Mouse (Mus musculus) right cerebral cortex, adult 2 months (tissue): ENCODE data around the gene Pip5k1b.
A peak's percentile ranks its signal among the peaks of the same experiment; 100 is the strongest.

ENCODE experiments used
- DNase-seq, 2 experiments: peaks; one replicate each; pipeline ENCODE4 v3.0.0; 2021 to 2022; ENCODE audit warnings: low spot score in 2 of 2

The Pip5k1b gene

DNA sequence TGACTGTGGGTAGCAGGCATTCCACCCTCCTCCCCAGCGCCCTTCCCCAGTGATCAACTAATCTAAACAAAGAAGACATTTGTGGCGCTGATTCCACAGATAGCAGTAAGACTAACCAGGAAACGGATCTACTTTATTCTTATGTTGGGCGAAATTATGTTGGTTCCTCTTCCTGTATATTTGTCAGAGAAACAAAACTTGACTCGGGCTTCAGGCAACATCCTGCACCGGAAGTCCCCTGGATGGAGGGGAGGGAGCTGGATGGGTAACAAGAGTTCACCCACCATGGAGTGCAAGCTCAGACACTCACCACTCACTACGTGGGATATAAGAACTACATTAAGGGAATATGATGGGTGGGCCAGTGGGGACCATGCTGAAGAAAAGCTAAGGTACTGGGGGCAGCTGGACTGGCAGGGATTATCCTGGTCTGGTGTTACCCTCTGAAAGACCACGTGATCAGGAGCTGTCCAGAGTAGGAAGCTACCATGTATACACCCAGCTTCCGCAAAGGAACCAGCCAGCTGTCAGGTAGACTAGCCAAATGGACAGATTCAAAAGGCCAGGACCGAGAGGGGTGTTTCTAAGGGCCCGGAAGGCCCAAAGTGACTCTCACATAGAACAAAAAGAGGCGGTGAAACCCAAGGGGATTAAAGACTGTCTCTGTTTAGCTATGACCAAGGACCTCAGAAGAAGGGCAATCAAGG lies 219.1 kb downstream of the Pip5k1b start:
- DNase-seq, result no peak

GRCm38 (mm10) chr19:24335611-24336343 lies 219.9 kb downstream of the Pip5k1b start:
- DNase-seq, result no peak

- DNase-seq, result no peak
Observed at GRCm38 (mm10) chr19:24332956-24333355, 222.7 kb downstream of the Pip5k1b start.

DNA sequence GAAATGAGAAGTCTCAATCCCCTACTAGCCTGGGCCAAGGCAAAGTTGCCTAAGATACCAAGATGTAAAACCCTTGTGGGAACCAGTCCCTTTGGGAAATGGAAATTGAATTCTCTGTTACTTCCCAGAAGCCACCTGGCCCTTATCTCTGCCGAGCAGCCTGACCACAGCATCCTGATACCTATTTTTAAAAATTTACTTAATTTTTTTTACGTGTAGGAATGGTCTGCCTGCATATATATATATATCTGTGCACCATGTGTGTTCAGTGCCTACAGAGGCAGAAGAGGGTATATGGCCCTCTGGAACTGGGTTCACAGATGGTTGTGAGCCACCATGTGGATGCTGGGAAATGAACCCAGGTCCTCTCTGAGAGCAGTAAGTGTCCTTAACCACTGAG lies 224.4 kb downstream of the Pip5k1b start:
- no peak for DNase-seq

GRCm38 (mm10) chr19:24330366-24330765 lies 225.3 kb downstream of the Pip5k1b start:
- DNase-seq, result no peak

DNA sequence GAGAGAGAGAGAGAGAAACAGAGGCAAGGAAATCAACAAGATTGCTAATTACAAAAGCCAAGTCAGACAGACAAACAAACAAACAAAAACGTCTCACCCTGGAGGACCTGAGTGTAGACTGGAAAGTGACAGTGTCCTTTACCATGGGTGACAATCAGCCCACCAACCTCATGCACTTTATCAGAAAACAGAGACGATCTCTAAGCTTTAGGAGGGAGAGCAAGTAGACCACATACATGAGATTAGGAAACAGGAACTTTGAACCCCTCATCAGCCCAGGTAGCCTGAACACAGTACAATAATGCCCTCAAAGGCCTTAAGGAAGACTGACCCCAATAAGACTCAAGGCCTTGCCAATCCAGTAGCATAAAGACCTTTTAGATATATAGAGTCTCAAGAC lies 227.8 kb downstream of the Pip5k1b start:
- DNase-seq, result no peak

GRCm38 (mm10) chr19:24326969-24327368 lies 228.7 kb downstream of the Pip5k1b start:
- no peak for DNase-seq

GRCm38 (mm10) chr19:24325692-24326091 lies 230.0 kb downstream of the Pip5k1b start:
- peak; percentile 24 to 35 for DNase-seq

GRCm38 (mm10) chr19:24323841-24324613 lies 231.6 kb downstream of the Pip5k1b start:
- DNase-seq, result no peak

- DNase-seq, result no peak
Observed at GRCm38 (mm10) chr19:24321900-24322311, 233.8 kb downstream of the Pip5k1b start.

DNA sequence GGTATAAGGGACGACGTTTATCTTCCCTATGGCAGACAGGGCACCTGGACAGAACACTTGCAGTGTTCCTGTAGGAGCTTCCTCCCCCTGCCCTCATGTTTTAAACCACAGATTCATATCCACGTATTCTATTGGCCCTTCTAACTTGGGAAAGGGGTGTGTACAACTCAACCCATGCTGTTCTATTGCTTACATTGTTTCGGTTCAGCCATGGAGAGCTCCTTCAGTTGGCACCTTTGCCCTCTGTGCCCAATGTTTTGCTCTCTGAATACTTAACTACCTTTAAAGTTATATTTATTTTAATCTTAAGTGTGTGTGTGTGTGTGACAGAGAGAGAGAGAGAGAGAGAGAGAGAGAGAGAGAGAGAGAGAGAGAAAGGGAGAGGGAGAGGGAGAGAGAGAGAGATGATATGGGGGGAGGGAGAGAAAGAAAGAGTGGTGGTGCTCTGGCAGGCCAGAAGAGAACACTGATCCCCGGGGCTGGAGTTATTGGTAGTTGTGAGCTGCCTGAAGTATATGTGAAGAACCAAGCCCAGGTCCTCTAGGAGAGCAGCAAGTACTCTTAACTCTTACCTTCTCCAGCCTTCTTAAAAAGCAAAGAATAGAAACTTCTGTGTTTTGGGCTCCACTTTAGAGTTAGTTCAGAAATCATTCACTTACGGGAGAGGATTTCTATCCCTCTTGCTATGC lies 234.3 kb downstream of the Pip5k1b start:
- no peak for DNase-seq

DNA sequence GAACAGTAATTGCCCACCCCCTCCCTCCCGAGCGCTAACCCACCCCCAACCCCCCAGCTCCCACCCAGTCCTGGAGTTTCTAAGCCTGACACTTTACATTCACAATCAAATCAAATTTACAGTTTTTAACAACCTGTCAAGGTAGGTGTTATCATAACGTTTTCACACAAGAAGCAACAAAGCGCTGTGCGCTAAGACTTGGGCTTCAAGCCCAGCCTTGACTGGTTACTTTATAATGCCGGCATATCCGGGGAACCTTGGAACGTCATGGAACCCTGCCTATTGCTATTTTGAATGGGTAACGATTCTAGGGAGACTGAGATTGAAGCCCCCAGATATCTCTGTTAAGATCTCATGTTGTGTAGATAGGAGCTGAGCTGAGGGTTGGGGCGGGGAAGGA lies 237.5 kb downstream of the Pip5k1b start:
- DNase-seq, result no peak

GRCm38 (mm10) chr19:24317731-24318130 lies 237.9 kb downstream of the Pip5k1b start:
- DNase-seq, result no peak

- no peak for DNase-seq
Observed at GRCm38 (mm10) chr19:24317038-24317591, 238.6 kb downstream of the Pip5k1b start.

GRCm38 (mm10) chr19:24316060-24316725 lies 239.5 kb downstream of the Pip5k1b start:
- no peak for DNase-seq

DNA sequence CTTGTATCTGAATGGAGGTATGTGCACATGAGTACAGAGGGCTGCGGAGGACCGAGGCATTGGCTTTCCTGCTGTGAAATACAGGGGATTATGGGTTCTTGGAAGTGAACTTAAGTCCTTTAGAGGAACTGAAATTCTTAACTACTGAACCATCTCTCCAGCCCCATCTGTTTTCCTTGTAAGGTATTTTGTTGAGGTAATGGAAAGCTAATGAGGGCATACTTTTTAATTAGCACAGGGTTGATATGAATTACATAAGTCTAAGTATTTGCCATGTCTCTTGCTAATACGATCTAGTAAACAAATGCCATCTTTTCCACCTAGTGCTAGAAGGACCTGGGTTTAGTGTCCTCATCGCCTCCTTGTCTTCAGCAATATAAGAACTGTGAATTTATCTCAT lies 240.4 kb downstream of the Pip5k1b start:
- DNase-seq, result no peak

DNA sequence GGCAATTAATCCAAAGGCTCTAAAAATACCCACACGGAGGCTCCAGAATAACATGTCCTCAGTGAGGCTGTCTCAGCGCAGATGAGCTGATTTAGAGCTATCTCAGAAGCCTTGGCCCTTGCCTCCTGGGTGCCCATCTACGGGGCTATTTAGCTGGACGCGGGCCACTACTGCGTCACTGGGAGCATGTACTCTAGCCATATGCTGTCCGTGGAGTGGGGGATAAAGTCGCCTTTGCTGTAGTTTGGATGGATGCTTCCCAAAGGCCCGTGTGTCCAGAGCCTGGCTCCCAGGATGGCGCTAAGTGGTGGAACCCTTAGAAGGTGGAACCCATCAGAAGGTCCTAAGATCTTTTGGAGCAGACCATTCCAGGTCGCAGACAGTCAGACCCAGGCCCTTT lies 241.0 kb downstream of the Pip5k1b start:
- no peak for DNase-seq

GRCm38 (mm10) chr19:24312556-24313342 lies 242.9 kb downstream of the Pip5k1b start:
- DNase-seq, result no peak

GRCm38 (mm10) chr19:24312046-24312445 lies 243.6 kb downstream of the Pip5k1b start:
- no peak for DNase-seq

- peak; percentile 31 to 46 for DNase-seq
Observed at GRCm38 (mm10) chr19:24308305-24308705, 247.4 kb downstream of the Pip5k1b start.
